Mouse (Mus musculus): ENCODE results near the gene Ctsl. TPM values are rescaled to one million over a fixed set of nuclear protein-coding genes. Genes with fewer than 3 reads are reported as not detected.
A peak's percentile ranks its signal among the peaks of the same experiment; 100 is the strongest.

Ctsl gene
- polyA plus RNA-seq, 1 experiment from 2014 or later = 125 TPM

DNA sequence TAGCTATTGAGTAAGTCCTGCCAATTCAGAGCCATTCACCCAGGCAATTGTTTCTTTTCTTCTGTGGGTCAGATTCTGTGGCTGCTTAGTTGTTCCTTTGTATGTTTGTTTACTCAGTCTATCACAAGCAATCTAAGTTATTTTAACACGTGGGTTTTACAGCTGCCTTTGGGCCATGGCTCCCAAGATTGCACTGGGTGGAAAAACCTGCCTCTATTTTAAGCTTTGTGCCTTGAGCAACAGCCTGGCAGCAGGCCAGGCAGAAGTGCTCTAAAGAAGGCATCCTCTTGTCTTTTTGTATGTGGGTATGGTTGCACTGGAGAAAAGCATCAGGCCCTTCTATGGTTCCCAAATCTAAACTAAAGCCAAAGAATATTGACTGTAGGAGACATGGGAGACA lies 3.0 kb upstream of the Ctsl start:
- H3K9me3 ChIP-seq (replicated peaks) = no peaks in the 10 kb centered on the region
- DNase-seq (no peak), ATAC-seq (ENCODE audit: low read depth) (no peak)
- H3K36me3 ChIP-seq = no peaks in the 10 kb centered on the region
- no peak overlapping the region for H3K4me2 ChIP-seq
- no peak overlapping the region for H3K9ac ChIP-seq
- no peak overlapping the region for H3K4me3 ChIP-seq (replicated peaks)
- H3K27ac ChIP-seq = no peak overlapping the region
- peaks cover 20% of the 10 kb centered on the region for H3K4me1 ChIP-seq (replicated peaks)
- no peaks in the 10 kb centered on the region for H3K27me3 ChIP-seq
- WGBS (ENCODE audit: insufficient replicate concordance) = 8% methylated on average over 1 of the region's 1 CpGs

DNA sequence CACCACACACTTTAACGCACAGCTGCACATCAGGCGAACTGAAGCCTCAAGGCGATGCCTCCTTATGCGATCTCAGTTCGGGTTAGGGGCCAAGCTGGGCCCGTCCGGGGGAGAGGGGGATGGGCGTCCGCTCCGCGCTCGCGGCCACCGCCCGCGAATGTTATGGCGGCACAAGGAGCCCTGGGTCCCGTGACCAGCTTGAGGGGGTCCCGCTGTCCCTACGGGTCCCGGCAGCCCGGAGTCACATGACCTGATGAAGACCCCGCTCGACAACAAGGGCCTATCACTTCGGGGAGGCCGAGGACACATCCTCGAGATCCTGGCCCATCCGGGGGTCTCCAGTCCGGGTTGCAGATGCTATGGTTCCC lies 901 bp downstream of the Ctsl start:
- Histone ChIP-seq H3K4me2 (peak overlapping the region; percentile 97), H3K4me3 (replicated peaks) (peak overlapping the region; percentile 74), H3K36me3 (peaks cover 19% of the 10 kb centered on the region), H3K27me3 (no peaks in the 10 kb centered on the region), H3K4me1 (replicated peaks) (peaks cover 24% of the 10 kb centered on the region), H3K9me3 (replicated peaks) (no peaks in the 10 kb centered on the region), H3K27ac (no peak overlapping the region), H3K9ac (peak overlapping the region; percentile 79)
- ATAC-seq (ENCODE audit: low read depth) = peak; percentile 51
- WGBS (ENCODE audit: insufficient replicate concordance) = under 1% methylated on average over 29 of the region's 29 CpGs
- no peak for DNase-seq

DNA sequence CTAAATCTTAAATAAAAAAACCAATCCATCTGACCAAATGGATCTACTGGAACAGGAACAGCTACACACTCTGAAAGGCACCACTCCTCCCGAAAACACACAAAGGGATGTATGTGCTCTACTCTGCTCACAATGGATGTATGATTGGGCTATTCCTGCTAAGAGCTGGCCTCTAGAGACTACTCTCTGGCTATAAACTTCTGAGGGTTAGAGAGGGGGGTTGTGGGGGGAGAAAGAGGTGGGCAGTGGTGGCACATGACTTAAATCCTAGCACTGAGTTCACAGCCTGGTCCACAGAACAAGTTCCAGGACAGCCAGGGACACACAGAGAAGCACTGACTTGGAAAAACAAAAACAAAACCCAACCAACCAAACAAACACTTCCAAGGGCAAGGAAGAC lies 2.1 kb downstream of the Ctsl start:
- no peaks in the 10 kb centered on the region for H3K27me3 ChIP-seq
- peaks cover 24% of the 10 kb centered on the region for H3K4me1 ChIP-seq (replicated peaks)
- no peak overlapping the region for H3K9ac ChIP-seq
- DNase-seq (no peak), ATAC-seq (ENCODE audit: low read depth) (no peak)
- WGBS (ENCODE audit: insufficient replicate concordance) = 73% methylated on average over 1 of the region's 1 CpGs
- H3K9me3 ChIP-seq (replicated peaks) = no peaks in the 10 kb centered on the region
- peak overlapping the region; percentile 74 for H3K4me3 ChIP-seq (replicated peaks)
- no peak overlapping the region for H3K27ac ChIP-seq
- peak overlapping the region; percentile 97 for H3K4me2 ChIP-seq
- H3K36me3 ChIP-seq = peaks cover 19% of the 10 kb centered on the region

DNA sequence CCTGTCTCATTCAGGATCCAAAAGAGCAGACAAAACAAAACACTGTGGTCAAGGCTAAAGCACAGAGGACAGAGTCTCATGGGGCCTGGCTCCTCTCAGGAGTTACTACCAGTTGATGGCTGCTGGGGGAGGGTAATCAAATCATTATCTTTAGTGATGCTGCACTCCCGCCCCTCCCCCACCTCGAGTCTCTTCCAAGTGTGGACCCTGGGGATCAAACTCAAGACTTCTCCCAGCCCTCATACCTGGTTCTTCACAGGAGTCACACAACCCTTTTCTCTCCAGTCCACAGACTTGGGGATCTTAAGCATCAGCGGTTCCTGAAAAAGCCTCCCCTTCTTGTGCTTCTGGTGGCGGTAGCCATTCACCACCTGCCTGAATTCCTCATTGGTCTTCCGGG lies 3.1 kb downstream of the Ctsl start:
- no peak for DNase-seq
- no peaks in the 10 kb centered on the region for H3K9me3 ChIP-seq (replicated peaks)
- H3K27ac ChIP-seq = no peak overlapping the region
- no peak for ATAC-seq (ENCODE audit: low read depth)
- no peak overlapping the region for H3K4me3 ChIP-seq (replicated peaks)
- H3K9ac ChIP-seq = no peak overlapping the region; the same call in 1 of the 2 replicates
- peaks cover 24% of the 10 kb centered on the region for H3K4me1 ChIP-seq (replicated peaks)
- H3K36me3 ChIP-seq = peaks cover 23% of the 10 kb centered on the region
- H3K4me2 ChIP-seq = no peak overlapping the region
- no peaks in the 10 kb centered on the region for H3K27me3 ChIP-seq
- WGBS (ENCODE audit: insufficient replicate concordance) = 83% methylated on average over 5 of the region's 5 CpGs

DNA sequence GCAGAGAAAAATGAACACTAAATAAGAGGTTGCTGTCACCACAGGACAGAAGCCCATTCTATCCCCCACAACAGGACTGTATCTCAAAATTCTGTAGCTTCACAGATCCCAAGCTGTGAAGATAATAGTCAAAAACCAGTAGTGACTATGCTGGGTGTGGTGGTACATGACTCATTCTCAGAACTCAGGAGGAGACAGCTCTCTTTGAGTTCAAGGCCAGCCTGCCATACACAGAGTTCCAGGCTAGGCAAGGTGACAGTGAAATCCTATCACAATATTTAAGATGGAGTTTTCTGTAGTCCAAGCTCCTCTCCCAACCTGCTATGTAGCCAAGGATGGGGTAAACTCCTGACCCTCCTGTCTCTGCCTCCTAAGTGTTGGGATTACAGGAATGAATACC lies 5.4 kb downstream of the Ctsl start:
- Histone ChIP-seq H3K4me2 (no peak overlapping the region), H3K4me3 (replicated peaks) (no peak overlapping the region), H3K27me3 (no peaks in the 10 kb centered on the region), H3K27ac (no peak overlapping the region), H3K9ac (no peak overlapping the region), H3K36me3 (peaks cover 23% of the 10 kb centered on the region), H3K9me3 (replicated peaks) (no peaks in the 10 kb centered on the region), H3K4me1 (replicated peaks) (peaks cover 19% of the 10 kb centered on the region)
- DNase-seq (no peak), ATAC-seq (ENCODE audit: low read depth) (no peak)

DNA sequence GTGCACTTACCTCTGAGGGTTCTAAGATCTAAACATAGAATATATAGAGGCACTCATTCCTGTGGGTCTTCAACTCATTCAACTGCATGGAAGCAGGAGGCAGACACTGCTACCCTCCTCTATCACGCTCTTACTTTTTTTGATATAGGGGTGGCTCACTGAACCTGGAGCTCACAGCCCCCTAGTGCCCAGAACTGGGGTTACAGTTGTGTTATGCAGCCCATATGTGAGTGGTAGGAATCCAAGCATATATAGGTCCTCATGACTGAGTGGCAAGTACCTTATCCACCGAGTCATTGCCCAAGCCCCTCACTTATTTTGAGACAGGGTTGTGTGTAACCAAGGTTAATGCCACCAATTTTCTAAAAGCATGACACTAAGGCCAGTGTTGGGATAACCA lies 6.4 kb downstream of the Ctsl start:
- Histone ChIP-seq H3K4me1 (replicated peaks) (peaks cover 10% of the 10 kb centered on the region), H3K4me3 (replicated peaks) (no peak overlapping the region), H3K9ac (no peak overlapping the region), H3K4me2 (no peak overlapping the region), H3K27me3 (no peaks in the 10 kb centered on the region), H3K27ac (no peak overlapping the region), H3K36me3 (peaks cover 23% of the 10 kb centered on the region), H3K9me3 (replicated peaks) (no peaks in the 10 kb centered on the region)
- peak; percentile 23 for DNase-seq
- ATAC-seq (ENCODE audit: low read depth) = peak; percentile 69
- WGBS (ENCODE audit: insufficient replicate concordance) = 41% methylated on average over 2 of the region's 2 CpGs

DNA sequence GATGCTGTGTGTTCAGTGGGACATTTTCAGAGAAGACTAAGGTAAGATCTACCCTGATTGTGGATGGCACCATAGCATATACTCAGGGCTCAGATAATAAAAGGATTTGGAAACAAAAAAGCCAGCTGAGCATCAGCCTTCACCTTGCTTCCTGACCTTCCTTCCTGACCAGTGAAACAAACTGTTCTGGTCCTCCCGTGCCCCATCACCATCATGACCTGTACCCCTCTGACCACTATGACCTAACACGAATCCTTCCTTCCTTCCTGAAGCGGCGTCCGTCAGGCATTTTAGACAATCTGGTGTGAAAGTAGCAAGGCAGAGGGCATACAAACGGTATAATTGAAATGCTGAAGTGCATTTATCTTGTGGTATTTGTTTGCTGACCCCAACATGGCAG lies 8.6 kb downstream of the Ctsl start:
- no peak for DNase-seq
- H3K9ac ChIP-seq = no peak overlapping the region
- peaks cover 10% of the 10 kb centered on the region for H3K4me1 ChIP-seq (replicated peaks)
- H3K4me2 ChIP-seq = no peak overlapping the region
- peaks cover 13% of the 10 kb centered on the region for H3K36me3 ChIP-seq
- H3K4me3 ChIP-seq (replicated peaks) = no peak overlapping the region
- 68% methylated on average over 6 of the region's 6 CpGs for WGBS (ENCODE audit: insufficient replicate concordance)
- ATAC-seq (ENCODE audit: low read depth) = no peak
- no peaks in the 10 kb centered on the region for H3K27me3 ChIP-seq
- H3K9me3 ChIP-seq (replicated peaks) = no peaks in the 10 kb centered on the region
- no peak overlapping the region for H3K27ac ChIP-seq

DNA sequence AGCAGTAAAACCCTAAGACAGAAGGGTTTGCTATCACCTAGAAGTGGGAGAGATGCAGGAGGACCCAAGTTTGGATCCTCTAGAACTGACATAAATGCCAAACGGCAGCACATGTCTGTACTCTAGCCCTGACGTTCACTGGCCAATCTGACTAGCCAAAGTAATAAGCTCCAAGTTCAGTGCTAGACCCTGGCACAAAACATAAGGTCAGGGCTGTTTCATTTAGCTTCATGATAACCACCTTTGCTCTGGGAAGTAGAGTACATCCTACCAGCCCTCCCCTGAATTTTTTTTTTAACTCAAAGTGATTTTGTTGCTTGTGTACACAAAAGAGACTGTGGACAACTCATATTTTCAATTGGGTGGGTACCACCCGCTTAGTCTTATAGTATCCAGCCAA lies 9.7 kb downstream of the Ctsl start:
- Histone ChIP-seq H3K27me3 (no peaks in the 10 kb centered on the region), H3K27ac (no peak overlapping the region), H3K4me3 (replicated peaks) (no peak overlapping the region), H3K36me3 (peaks cover 8% of the 10 kb centered on the region), H3K9ac (no peak overlapping the region), H3K4me2 (no peak overlapping the region), H3K4me1 (replicated peaks) (peaks cover 17% of the 10 kb centered on the region), H3K9me3 (replicated peaks) (no peaks in the 10 kb centered on the region)
- DNase-seq = no peak
- 70% methylated on average over 3 of the region's 3 CpGs for WGBS (ENCODE audit: insufficient replicate concordance)
- ATAC-seq (ENCODE audit: low read depth) = no peak

DNA sequence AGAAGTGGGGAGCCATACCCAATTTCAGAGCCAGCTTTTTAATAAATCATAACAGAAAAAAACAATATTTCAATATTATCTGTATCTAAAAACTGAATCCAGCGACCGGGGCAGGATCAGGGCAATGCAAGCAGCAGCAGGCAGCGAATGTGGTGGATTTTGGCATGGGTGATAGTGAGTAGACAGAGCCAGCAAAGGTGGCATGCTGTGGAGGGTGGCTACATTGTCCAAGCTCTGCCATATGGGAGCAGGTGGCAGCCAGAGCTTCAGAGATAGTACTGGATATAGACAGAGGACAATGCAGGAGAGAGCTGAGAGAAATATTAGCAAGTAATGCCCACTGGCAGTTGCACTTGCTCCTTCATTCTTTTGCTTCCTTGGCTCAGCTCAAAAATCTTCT lies 11.0 kb downstream of the Ctsl start:
- H3K36me3 ChIP-seq = peaks cover 4% of the 10 kb centered on the region; the same call in 1 of the 2 replicates
- no peaks in the 10 kb centered on the region for H3K27me3 ChIP-seq
- no peak overlapping the region for H3K4me3 ChIP-seq (replicated peaks)
- no peaks in the 10 kb centered on the region for H3K9me3 ChIP-seq (replicated peaks)
- H3K4me1 ChIP-seq (replicated peaks) = peaks cover 12% of the 10 kb centered on the region
- H3K9ac ChIP-seq = no peak overlapping the region
- H3K27ac ChIP-seq = no peak overlapping the region
- DNase-seq = no peak
- WGBS (ENCODE audit: insufficient replicate concordance) = 86% methylated on average over 3 of the region's 3 CpGs
- no peak for ATAC-seq (ENCODE audit: low read depth)
- no peak overlapping the region for H3K4me2 ChIP-seq

DNA sequence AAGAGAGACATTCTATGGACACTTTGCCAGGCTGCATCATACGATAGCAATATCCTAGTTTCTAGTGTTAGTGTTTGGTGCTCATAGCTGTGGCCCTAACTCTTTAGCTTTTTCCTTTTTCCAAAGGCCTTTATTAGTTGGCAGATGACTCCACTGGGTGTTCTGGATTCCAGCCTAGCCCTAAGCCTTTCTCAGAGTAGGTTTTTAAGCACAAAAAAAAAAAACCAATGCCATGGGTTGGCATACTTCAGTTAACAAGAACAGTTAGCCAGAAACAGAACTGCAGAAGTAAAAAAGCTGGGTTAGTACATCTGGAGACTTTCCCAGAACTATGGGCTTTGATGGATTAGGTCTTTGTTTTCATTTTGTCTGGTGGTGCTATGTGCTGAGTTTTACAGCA lies 12.2 kb downstream of the Ctsl start:
- Histone ChIP-seq H3K4me2 (no peak overlapping the region), H3K4me3 (replicated peaks) (no peak overlapping the region), H3K9me3 (replicated peaks) (no peaks in the 10 kb centered on the region), H3K36me3 (peaks cover 3% of the 10 kb centered on the region; the same call in 1 of the 2 replicates), H3K27me3 (no peaks in the 10 kb centered on the region), H3K4me1 (replicated peaks) (peaks cover 12% of the 10 kb centered on the region), H3K27ac (no peak overlapping the region), H3K9ac (no peak overlapping the region)
- WGBS (ENCODE audit: insufficient replicate concordance) = 72% methylated on average over 1 of the region's 1 CpGs
- no peak for DNase-seq
- ATAC-seq (ENCODE audit: low read depth) = no peak

DNA sequence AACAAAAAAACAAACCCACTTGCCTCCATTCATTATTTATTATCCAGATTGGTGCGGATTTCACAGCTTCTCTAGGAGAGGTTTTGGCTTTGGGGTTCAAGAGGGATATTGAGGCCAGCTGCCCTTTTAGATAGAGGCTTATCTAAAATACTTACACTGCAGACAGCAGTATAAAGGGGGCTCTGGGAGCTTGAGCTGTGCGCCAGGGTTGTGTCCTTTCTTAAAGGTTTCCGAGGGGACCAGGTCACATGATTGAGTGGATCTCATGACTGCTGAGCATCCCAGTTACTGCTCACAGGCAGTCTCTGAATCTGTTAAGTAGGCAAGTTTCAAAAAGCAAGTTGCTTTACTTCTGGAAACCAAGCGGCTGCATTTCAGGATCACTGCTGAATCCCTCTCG lies 13.3 kb downstream of the Ctsl start:
- no peak overlapping the region for H3K27ac ChIP-seq
- H3K9me3 ChIP-seq (replicated peaks) = no peaks in the 10 kb centered on the region
- peak overlapping the region; percentile 35 for H3K4me2 ChIP-seq
- H3K4me1 ChIP-seq (replicated peaks) = peaks cover 12% of the 10 kb centered on the region
- no peaks in the 10 kb centered on the region for H3K36me3 ChIP-seq
- DNase-seq = no peak
- ATAC-seq (ENCODE audit: low read depth) = peak; percentile 88
- WGBS (ENCODE audit: insufficient replicate concordance) = 46% methylated on average over 5 of the region's 5 CpGs
- H3K4me3 ChIP-seq (replicated peaks) = no peak overlapping the region
- peaks cover 6% of the 10 kb centered on the region for H3K27me3 ChIP-seq
- H3K9ac ChIP-seq = no peak overlapping the region

DNA sequence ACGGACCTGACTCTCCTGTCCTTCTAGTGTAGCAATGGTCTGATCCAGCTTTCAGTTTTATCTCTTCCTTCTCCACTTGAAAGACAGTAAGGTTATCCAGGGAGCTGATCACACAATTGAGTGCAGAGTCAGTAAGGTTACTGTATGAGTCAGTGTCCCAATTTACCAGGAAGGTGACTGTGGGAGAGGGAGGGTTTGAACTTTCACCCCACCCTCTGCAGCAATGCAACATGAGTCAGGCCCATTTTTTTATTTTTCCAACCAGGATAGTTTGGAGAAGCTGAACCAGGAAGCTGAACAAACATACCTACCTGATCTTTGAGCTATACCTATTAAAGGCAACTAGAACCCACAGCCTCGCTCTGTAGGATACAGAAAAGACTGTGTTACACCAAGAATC lies 21.2 kb downstream of the Ctsl start:
- no peak overlapping the region for H3K4me2 ChIP-seq
- 54% methylated on average over 2 of the region's 2 CpGs for WGBS (ENCODE audit: insufficient replicate concordance)
- ATAC-seq (ENCODE audit: low read depth) (no peak), DNase-seq (no peak)
- no peak overlapping the region for H3K4me3 ChIP-seq (replicated peaks)
- H3K4me1 ChIP-seq (replicated peaks) = no peaks in the 10 kb centered on the region
- H3K9me3 ChIP-seq (replicated peaks) = no peaks in the 10 kb centered on the region
- no peak overlapping the region for H3K27ac ChIP-seq
- peaks cover 8% of the 10 kb centered on the region for H3K27me3 ChIP-seq
- no peak overlapping the region for H3K9ac ChIP-seq
- no peaks in the 10 kb centered on the region for H3K36me3 ChIP-seq

Measured in liver, embryonic 13.5 days (tissue).